Mouse (Mus musculus) spleen, adult 2 months (tissue): ENCODE data around the gene Lurap1l. TPM values are rescaled to one million over a fixed set of nuclear protein-coding genes. Genes with fewer than 3 reads are reported as not detected.

Source experiments
- DNase-seq, 2 experiments: peaks; one replicate each; pipeline versions ENCODE4 v3.0.0 to v3.0.0-alpha.2; 2012 to 2021; ENCODE audit warnings: low spot score in 2 of 2, low read depth in 1 of 2
- H3K27ac ChIP-seq: fragments of 200-500 bp; 2 replicates; pipeline ENCODE4 v1.5.1; 2012; ENCODE audit warnings: low read length, inconsistent platforms; ENCODE audit not compliant: insufficient read depth
- H3K27me3 ChIP-seq: fragments of 200-500 bp; 2 replicates; pipeline ENCODE4 v1.6.1; 2012; ENCODE audit warnings: mild to moderate bottlenecking, moderate library complexity, low read length, inconsistent platforms; ENCODE audit not compliant: control insufficient read depth, insufficient read depth
- H3K36me3 ChIP-seq: fragments of 200-500 bp; 2 replicates; pipeline ENCODE4 v1.6.1; 2012; ENCODE audit warnings: mild to moderate bottlenecking, low read length, inconsistent platforms; ENCODE audit not compliant: control insufficient read depth, insufficient read depth
- H3K4me1 ChIP-seq: fragments of 200-500 bp; 2 replicates; pipeline ENCODE4 v1.6.1; 2011; ENCODE audit warnings: inconsistent platforms; ENCODE audit not compliant: control insufficient read depth, insufficient read depth, insufficient read length
- H3K4me3 ChIP-seq: fragments of 200-500 bp; 2 replicates; pipeline ENCODE4 v1.5.1; 2011; ENCODE audit warnings: mild to moderate bottlenecking, inconsistent platforms; ENCODE audit not compliant: insufficient read depth, insufficient read length; ENCODE audit errors: extremely low read depth
- CTCF ChIP-seq: fragments of 200-500 bp; IDR thresholded peaks from 2 replicates; pipeline ENCODE4 v1.5.1; 2011; ENCODE audit warnings: mild to moderate bottlenecking, inconsistent platforms; ENCODE audit not compliant: insufficient read depth, insufficient read length, insufficient replicate concordance; ENCODE audit errors: extremely low read depth
- POLR2A ChIP-seq: fragments of 200-500 bp; IDR thresholded peaks from 2 replicates; pipeline ENCODE4 v1.6.1; 2011; ENCODE audit warnings: low read depth, low read length, inconsistent platforms
- WGBS: fragments of 180-500 bp; shearing (Covaris S2); methylation state at CpG from one replicate; pipeline ENCODE4 v1.1.7; 2018; 5-methylcytosine and 5-hydroxymethylcytosine counted together
- polyA plus RNA-seq: library from polyadenylated mRNA; depleted of rRNA; stranded (reverse); fragments of >200 nt; gene quantifications from 2 replicates; pipeline ENCODE4 v1.2.3, GENCODE M21; 2012

The Lurap1l gene
- polyA plus RNA-seq, 1 experiment = 2.7 TPM

GRCm38 (mm10) chr4:80925752-80926519, 15.5 kb downstream of the Lurap1l start:
- Histone ChIP-seq H3K4me1 (no peaks in the 10 kb centered on the region), H3K27ac (no peak overlapping the region), H3K36me3 (no peaks in the 10 kb centered on the region), H3K4me3 (no peak overlapping the region), H3K27me3 (no peaks in the 10 kb centered on the region)
- no peak for DNase-seq
- TF ChIP-seq POLR2A (no peak), CTCF (no peak)
- WGBS = 89% methylated on average over 6 of the region's 6 CpGs

DNA sequence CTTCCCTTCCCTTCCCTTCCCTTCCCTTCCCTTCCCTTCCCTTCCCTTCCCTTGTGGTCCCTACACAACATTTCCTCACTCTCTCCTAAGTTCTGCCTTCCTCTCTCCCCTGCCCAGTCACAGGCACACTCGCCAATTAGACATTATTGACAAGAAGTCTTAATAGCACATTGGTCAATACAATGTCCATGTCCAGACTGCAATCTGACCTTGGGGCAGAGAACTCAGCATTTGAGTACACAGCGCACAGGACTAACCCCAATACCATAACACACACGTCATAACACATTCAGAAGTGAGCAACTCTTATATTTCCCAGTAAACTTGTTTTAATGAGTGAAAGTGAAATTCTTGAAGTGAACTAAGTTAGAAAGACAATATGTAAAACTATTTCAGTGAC, 24.3 kb downstream of the Lurap1l start:
- no peaks in the 10 kb centered on the region for H3K4me1 ChIP-seq
- no peak for TF ChIP-seq POLR2A
- no peak for TF ChIP-seq CTCF
- H3K27me3 ChIP-seq = no peaks in the 10 kb centered on the region
- no peak for DNase-seq
- H3K27ac ChIP-seq = no peak overlapping the region
- H3K4me3 ChIP-seq = no peak overlapping the region
- no peaks in the 10 kb centered on the region for H3K36me3 ChIP-seq
- WGBS = 92% methylated on average over 3 of the region's 3 CpGs

GRCm38 (mm10) chr4:80939115-80939514, 28.7 kb downstream of the Lurap1l start:
- no peak overlapping the region for H3K27ac ChIP-seq
- H3K4me1 ChIP-seq = no peaks in the 10 kb centered on the region
- H3K4me3 ChIP-seq = no peak overlapping the region
- 87% methylated on average over 2 of the region's 2 CpGs for WGBS
- H3K36me3 ChIP-seq = no peaks in the 10 kb centered on the region
- TF ChIP-seq CTCF = no peak
- no peak for TF ChIP-seq POLR2A
- DNase-seq = no peak
- H3K27me3 ChIP-seq = no peaks in the 10 kb centered on the region

GRCm38 (mm10) chr4:80940946-80941345, 30.5 kb downstream of the Lurap1l start:
- no peaks in the 10 kb centered on the region for H3K27me3 ChIP-seq
- TF ChIP-seq CTCF = no peak
- TF ChIP-seq POLR2A = no peak
- no peaks in the 10 kb centered on the region for H3K36me3 ChIP-seq
- H3K4me3 ChIP-seq = no peak overlapping the region
- 75% methylated on average over 4 of the region's 4 CpGs for WGBS
- no peak for DNase-seq
- no peaks in the 10 kb centered on the region for H3K4me1 ChIP-seq
- no peak overlapping the region for H3K27ac ChIP-seq

GRCm38 (mm10) chr4:80941978-80942377, 31.5 kb downstream of the Lurap1l start:
- WGBS = 82% methylated on average over 3 of the region's 3 CpGs
- TF ChIP-seq POLR2A (no peak), CTCF (no peak)
- H3K4me3 ChIP-seq = no peak overlapping the region
- H3K27ac ChIP-seq = no peak overlapping the region
- no peak for DNase-seq
- no peaks in the 10 kb centered on the region for H3K27me3 ChIP-seq
- no peaks in the 10 kb centered on the region for H3K36me3 ChIP-seq
- H3K4me1 ChIP-seq = no peaks in the 10 kb centered on the region

DNA sequence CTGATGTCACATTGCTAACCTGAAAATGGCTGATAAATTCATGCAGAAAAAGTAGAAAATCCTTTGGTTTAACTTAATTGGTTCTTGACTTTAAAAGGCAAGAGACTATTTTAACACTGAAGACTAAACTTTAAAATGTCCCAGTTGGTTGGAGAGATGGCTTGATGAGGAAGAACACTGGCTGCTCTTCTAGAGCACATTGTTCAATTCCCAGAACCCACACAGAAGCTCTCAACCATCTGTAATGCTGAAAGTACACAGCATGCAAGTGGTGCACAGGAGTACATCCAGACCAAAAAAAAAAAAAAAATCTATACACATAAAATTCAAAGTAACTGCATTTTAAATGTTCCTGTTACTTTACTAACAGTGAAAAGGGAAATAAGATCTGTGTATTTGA, 34.2 kb downstream of the Lurap1l start:
- Histone ChIP-seq H3K4me3 (no peak overlapping the region), H3K27me3 (no peaks in the 10 kb centered on the region), H3K4me1 (no peaks in the 10 kb centered on the region), H3K27ac (no peak overlapping the region), H3K36me3 (no peaks in the 10 kb centered on the region)
- no peak for DNase-seq
- TF ChIP-seq CTCF = no peak
- no peak for TF ChIP-seq POLR2A

DNA sequence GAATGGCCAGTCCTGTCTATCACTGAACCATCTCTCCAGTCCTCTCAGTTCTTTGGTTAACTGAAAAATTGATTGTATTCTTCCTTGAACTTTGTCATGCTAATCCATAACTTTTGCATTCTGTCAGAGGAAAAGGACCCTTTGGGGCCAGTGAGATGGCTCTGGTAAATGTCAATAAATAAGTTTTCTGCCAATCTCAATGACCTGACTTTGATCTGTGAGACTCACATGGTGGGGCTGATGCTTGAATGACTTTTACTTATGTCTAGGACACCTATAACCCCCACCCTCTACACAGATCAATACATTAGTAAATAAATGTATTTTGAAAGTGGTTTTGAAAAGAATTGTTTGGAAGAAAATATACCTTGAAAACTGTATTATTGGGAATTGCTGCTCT, 38.7 kb downstream of the Lurap1l start:
- Histone ChIP-seq H3K4me3 (no peak overlapping the region), H3K4me1 (no peaks in the 10 kb centered on the region), H3K27me3 (no peaks in the 10 kb centered on the region), H3K27ac (no peak overlapping the region), H3K36me3 (no peaks in the 10 kb centered on the region)
- no peak for DNase-seq
- TF ChIP-seq POLR2A = no peak
- no peak for TF ChIP-seq CTCF

DNA sequence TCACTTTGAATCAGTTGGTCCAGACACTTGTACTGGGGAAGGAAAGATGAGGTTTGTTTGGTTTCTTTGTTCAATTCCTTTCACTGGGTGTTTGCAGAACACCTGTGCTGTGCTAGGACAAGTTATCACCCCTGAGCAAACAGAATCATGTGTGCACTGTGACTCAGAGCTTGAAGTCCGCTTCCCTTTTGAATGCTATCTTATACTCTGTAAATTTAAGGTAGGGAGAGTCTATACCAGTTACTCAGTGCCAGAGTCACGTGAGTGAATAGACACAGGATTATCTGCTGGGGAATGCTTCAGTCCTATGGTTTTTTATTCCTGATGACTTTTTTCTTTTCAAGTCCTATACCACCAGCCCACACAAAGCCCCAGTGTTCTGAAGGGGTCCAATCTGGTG, 39.3 kb downstream of the Lurap1l start:
- H3K27ac ChIP-seq = no peak overlapping the region
- no peaks in the 10 kb centered on the region for H3K4me1 ChIP-seq
- no peak for TF ChIP-seq POLR2A
- no peak for TF ChIP-seq CTCF
- H3K4me3 ChIP-seq = no peak overlapping the region
- H3K27me3 ChIP-seq = no peaks in the 10 kb centered on the region
- WGBS = 75% methylated on average over 2 of the region's 2 CpGs
- no peak for DNase-seq
- H3K36me3 ChIP-seq = no peaks in the 10 kb centered on the region
